Mouse (Mus musculus) urinary bladder, postnatal 4 days (tissue): ENCODE results near the gene Ninl.

Experiments used
- DNase-seq, 2 experiments: peaks; one replicate each; pipeline ENCODE4 v3.0.0; 2021 to 2022; ENCODE audit warnings: low spot score in 2 of 2

Gene Ninl

DNA sequence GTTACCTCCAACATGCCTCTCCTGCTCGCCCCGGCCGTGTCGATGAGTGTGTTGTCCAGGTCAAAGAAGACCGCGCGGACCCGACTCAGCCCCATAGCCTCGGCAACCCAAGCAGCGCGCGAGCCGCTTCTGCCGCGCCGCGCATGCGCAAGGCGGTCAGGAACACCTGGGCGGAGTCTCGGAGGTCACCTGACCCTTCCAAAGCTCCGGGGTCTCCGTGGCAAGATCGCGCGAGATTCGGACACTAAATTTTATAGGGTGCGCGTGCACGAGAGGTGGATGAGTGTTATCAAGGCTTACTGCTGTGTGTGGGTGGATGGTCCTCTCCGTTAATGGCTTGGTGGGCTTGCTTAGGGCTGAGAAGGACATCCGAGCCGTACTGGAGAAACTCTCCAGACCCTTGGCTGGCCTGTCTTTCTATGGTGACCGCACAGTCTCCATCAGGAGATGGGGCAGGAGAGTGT is at the start of gene Ninl, which contains the start of gene Nanp:
Gene Ninl (minus strand): TSS at position 151 of the 464 bp plus-strand sequence.
Gene Nanp (minus strand): TSS at position 167 of the 464 bp plus-strand sequence.
- peak; percentile 92 to 97 for DNase-seq

DNA sequence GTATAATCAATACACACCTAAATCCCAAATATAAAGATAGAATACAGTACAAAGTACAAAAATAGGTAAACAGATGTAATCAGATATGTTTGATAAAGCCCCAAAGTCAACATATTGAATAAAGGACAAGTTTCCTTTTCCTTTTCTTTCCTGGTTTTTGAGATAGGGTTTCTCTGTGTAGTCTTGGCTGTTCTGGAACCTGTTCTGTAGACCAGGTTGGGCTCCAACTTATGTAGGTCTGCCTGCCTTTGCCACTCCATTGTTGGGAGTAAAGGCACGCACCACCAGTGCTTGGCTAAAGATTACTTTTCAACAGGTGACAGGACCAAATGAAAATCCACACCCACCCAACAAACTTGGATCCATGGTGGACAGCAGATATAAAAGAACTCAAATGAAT is 17.5 kb upstream of the Ninl start:
- no peak for DNase-seq

DNA sequence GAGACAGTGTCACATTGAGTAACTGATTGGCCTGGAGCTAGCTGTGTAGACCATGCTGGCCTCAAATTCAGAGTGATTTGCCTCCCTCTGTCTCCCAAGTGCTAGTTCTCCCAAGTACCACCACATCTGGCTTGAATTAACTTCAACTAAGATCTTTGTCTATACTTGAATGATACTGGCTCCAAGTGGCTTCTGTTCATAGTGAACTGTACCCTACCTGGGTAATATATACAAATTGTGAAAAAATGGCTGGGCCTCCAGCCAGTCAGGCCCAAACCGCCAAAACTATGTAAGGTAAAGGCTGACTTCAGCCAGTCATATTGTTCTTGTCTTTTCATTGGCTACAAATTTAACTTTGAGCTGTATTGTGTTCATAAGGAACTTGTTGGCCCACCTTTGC is 1.2 kb upstream of the Ninl start:
- no peak for DNase-seq

DNA sequence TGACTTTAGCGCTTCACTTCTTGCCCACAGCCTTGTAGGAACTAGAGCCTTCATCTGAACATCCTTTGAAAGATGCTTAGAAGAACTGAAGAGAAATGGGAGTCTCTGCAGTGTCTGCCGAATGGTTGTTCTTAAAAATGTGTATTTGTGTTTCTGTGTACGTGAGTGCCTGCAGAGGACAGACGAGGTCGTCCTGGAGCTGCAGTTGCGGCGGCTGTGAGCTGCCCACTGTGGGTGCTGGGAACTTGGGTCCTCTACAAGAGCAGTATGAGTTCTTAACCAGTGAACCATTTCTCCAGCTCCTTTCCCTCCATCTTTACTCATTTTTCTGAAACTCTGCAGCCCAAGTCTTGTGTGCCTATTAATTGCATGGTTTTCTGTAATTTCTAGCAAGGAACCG is 544 bp upstream of the Ninl start:
- no peak for DNase-seq

DNA sequence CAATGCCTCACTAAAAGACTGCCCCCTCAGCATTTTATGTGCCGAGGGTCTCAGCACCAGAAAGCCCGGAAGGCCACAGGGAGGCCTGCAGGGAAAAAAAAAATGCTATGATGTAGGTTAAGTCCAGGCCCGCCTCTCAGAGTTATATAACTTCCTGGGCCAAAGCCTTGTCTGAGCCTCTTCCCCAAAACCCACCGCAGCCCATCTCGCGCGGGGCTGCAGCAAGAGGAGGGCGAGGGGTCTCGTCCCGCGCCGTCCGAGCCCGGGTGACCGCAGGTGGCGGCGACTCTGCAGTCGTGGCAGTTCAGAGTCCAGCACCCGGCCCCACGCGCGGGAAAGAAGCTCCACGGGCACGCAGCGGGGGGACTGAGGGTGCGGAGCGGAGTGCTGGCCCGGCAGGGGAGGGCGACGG is 365 bp downstream of the Ninl start:
- peak in 1 of 2 experiments; percentile 62 for DNase-seq

DNA sequence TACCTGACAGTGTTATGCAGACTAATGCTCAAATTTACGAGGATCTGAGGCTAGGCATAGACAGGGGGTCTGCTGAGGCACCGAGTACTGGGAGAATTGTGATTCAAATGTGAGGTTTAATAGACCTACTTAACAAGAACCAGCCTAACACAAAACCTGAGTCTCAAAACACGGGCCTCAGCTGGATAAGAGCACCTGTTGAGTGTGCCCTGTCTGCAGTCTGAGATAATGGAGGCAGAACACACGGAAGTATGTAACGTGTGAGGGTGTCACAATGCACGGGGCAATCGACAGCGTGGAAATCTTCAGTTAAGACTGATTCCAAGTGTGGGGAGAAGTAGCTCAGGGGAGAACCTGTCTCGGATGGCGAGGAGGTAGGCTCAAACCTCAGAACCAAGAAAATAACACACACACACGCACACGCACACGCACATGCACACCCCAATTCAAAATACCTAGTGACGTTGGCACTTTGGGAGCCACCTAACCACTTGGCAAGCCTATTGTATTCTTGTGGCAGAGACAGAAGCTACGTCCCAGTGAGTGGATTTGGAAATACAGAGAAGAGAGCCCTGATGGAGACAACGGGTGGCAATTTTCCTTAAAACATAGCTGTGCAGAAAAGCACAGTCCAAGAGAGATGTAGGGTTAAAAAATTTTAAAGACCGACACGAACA is 1.2 kb downstream of the Ninl start:
- DNase-seq = no peak

DNA sequence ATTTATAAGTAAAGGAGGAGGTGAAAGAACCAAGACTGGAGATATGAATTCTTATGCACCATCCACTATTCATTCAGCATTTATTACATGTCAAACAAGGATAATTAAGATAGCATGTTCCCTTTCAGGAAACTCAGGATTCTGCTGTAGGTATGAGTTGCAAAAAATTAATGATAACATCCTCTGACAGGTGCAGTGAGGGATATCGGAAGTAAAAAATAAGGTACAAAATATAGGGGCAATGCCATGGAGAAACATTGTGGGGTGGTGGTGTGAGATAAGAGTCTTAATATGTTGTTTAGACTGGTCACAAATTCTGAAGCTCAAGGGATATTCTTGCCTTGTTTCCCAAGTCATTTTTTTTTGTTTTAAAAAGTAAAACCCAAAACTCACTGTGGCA is 1.9 kb downstream of the Ninl start:
- DNase-seq = no peak

DNA sequence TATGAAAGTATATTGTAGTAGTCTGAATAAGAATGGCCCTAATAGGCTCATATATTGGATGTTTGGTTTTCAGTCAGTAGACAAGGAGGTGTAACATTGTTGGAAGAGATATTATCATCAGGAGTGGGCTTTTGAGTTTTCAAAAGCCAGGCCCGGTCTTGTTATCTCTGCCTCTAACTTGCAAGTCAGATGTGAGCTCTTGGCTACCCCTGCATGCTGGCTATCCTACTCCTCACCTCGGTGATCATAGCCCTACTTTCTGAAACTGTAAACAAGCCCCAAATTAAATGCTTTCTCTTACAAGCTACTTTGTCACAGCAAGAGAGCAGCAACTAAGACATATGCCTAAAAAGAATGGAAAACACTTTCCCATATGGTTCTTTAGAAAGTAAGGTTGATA is 2.5 kb downstream of the Ninl start:
- DNase-seq = no peak

DNA sequence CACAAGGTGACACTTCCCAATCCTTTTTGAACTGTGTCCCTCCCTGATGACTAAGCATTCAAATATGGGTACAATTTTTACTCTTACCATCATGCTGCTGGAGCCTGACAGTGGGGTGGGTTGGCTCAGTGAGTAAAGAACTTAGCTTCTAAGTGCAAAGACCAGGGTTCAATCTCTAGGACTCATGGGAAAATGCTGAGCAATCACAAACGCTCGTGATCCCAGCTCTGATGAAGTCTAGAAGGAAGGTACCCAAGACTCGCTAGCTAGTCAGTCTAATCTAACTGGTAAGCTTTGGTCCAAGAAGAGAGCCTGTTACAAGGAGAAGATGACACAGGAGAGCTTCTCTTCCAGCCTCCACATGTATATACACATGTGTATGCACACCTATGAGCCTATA is 4.7 kb downstream of the Ninl start:
- DNase-seq = no peak

DNA sequence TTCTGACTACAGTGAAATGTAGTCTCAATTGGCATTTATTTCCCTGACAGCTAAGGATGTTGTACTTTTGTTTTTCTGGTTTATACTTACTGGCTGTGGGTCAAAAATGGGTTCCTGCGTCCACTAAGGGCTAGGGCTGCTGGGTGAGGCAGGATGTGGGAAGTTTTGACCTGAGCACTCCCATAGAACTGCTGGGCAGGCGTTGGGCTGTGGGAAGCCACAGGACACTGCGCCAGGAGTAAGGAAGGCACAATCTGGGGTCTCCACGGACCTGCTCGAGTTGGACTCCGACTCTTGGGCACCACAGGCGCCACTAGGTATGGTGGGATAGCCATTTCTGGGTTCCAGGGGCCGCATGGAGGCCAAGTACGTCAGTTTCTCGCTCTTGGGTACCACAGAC is 18.0 kb downstream of the Ninl start:
- no peak for DNase-seq

DNA sequence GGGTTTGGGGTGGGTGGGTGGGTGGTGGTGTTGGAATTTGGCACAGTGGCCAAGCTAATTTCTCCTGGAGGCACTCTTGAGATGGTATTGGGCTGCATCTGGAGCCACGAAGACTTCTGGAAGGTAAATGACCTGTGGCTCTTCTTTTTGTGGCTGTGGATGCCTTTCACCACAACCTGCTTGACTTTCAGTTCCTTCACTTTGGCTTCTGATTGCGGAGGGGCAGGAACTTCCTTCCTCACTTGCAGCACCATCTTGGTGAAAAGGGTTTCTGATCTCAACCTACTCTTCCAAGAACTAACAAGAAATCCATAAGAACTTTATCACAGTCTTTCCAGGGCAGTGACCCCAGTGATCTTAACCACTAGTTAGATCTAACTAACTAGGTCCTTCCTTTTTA is 23.9 kb downstream of the Ninl start:
- no peak for DNase-seq

DNA sequence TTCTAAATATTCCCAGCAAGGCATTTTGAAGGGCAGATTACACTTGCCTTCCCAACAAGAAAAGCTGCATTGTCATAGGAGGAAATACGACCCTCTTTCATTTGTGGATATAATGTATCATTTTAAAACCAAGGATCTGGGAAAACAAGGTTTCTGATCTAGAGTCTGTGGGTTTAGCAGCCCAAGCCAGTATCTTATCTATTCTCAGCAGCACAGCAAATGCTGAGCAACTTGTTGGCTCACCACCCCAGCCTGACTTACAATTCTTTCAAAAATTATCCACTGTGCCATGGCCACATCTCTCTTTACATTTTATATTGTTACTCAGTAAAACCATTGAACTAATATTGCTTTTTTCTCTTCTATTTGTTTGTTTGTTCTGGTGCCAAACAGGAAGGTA is 27.9 kb downstream of the Ninl start:
- DNase-seq = no peak

DNA sequence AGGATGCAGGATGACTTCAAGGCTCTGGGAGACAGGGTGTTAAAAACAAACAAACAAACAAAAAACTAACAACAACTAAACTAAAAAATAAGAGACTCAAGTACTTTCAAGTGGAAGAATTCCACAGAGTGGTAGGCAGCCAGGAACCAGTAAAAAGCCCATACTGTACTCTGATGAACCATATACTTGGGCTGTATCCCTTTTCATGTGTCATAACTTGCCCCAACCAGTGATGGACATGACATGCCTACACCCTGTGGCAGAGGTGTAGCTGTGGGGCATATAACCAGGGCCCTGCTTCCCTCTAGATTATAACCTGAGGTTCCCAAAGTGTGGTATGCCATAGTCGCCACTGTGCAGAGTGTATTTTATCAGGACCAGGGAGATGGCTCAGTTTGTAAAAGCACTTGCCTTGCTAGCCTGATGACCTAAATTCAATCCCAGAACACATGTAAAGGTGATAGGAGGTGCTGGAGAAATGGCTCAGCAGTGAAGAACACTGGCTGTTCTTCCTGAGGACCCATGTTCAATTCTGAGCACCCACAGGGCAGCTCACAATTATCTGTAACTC is 29.6 kb downstream of the Ninl start:
- DNase-seq = no peak

DNA sequence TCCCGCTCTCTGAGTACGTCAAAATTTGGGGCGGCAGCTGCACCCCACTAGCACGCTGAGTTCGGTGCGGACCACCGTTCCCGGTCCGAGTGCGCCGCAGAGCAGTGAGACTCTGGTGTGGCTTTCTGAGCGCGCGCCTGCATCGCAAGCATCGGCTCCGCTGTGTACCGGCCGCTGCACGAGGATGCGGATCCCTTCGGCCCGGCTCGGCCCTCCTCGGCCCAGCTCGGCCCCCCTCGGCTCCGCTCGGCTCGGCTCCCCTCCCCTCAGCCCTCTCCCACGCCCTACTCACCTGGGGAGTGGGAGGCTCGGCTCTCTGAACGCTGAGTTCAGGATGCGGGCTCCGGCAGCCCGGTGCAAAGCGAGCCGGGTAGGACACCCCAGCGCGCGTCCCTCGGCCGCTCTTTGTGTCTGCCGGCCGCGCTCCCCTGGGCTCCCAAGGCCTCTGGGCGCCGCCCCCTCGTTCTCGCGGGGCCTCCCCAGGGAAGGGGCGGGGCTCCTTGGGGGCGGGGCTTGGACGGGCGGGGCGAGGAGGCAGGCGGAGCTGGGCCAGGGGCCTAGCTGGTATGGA is 30.2 kb downstream of the Ninl start:
- DNase-seq = peak; percentile 77 to 79

DNA sequence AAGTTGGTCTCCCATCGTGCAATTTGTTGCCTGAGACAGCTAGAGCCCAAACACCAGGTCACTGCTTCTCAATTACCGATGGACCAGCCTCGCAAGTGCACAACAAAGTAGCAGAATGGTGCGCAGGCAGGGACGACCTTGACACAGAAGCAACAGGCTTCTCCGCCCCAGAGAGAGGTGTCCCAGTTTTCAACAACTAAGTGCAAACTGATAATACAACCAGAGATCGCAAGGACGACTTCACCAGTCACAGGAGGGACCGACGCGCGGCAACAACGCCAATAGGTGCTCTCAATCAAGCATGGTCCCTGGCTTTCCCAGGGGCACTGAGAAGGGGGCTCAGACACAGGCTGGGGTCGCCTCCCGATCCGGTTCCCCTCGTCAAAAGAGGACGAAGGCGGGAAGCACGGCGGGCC is 30.7 kb downstream of the Ninl start:
- no peak for DNase-seq

DNA sequence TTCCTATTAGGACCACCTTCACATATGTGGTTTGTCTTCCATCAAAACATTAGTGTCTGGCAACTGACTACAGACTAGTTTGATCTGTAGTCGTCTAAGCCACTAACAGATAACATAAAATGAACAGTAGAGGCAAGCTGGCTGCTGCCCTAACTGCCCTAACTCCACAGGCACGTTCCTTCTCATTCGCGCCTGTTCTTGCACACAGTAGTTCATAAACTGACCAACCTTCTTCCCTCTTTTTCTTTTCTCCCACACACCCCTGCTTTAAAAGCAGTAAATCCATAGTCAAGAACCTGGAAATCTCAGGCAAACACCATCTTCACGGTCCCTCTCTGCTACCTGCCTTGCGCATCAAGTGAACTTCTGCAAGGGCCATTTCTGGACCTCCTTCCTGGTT is 31.2 kb downstream of the Ninl start:
- no peak for DNase-seq

DNA sequence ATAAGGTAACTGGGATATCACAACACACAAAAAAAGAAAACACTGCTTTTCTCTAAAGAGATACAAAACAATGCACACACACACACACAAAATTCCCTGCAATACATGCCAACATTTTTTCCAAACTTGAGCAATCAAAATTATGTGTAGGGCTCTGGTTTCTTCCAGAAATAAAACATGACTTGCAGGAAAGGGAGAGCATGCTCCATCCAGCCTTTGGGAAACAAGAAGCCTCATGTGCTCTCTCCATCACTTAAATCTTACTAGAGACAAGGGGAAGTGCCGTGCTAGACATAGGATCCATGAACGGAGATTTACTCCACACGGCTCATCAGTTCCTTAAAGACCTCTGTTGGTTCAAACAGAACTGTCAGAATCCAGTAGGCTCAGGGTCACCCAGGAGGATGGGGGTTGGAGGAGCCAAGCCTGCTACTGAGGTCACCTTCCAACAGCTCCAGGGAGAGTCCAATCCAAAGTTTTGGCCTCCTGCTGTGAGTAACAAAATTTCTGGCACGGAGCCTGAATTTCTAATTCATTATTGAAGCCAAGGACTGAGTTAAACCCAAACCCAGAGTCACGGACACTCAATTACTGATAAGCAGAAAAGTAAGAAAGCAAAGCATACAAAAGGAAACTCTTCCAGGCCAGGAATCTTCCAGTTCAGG is 32.8 kb downstream of the Ninl start:
- DNase-seq = no peak

DNA sequence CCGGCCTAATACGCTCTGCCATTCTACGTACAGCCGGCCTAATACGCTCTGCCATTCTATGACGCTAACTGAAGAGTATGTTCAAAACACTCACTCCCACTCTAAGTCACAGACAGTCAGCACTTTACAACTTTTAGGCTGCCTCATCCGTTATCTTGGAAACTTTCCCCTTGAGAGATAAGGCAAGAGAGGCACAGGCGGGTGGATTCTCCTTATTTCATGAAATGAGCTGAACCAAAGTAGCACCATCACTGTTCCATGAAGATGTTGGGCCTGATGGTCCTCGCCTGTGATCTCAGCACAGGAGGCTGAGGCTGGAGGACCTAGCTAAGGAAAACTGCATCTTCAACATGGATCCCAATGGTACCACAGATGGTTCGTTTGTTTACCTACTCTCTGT is 34.8 kb downstream of the Ninl start:
- DNase-seq = no peak

DNA sequence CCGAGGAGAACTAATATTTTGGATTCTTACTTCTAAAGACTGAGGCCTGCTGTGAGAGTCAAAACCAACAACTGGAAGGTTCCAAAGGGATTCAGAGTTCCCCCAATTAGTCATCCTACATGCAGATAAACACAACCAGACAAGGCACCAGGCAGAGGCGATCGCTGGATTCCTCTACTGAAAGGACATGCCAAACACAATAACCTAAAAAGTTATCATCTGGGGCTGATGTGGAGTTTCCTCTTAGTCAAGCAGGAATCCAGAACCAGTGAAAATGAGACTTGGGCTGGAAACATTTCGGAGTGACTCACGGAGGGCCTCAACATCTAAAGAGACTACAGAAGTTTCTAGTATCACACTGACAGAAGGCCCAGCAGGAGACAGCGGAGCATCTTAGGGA is 35.4 kb downstream of the Ninl start:
- no peak for DNase-seq

DNA sequence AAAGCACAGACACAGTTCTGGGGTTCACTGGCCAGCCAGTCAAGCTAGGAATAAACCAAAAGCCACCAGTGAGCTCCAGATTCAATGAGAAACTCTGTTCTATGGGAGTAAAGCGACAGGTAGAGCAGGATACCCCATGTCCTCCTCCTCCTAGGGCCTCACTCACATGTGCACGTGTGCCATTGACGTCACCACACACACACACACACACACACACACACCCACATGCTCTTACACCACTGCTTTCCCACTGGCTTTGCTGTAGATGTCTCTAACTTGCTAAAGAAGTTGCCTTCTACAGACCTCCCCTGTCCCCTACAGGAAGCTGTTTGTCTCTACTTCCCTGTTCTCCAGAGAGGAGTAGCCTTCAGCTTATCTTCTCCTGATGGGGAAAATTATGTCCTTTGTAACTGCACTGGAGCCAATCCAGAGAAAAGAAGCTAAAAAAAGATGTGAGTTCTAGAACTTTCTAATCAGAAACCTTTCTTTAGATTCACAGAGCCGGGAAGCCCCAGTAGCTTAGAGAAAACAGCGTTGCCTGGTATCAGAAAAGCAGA is 37.5 kb downstream of the Ninl start:
- no peak for DNase-seq

DNA sequence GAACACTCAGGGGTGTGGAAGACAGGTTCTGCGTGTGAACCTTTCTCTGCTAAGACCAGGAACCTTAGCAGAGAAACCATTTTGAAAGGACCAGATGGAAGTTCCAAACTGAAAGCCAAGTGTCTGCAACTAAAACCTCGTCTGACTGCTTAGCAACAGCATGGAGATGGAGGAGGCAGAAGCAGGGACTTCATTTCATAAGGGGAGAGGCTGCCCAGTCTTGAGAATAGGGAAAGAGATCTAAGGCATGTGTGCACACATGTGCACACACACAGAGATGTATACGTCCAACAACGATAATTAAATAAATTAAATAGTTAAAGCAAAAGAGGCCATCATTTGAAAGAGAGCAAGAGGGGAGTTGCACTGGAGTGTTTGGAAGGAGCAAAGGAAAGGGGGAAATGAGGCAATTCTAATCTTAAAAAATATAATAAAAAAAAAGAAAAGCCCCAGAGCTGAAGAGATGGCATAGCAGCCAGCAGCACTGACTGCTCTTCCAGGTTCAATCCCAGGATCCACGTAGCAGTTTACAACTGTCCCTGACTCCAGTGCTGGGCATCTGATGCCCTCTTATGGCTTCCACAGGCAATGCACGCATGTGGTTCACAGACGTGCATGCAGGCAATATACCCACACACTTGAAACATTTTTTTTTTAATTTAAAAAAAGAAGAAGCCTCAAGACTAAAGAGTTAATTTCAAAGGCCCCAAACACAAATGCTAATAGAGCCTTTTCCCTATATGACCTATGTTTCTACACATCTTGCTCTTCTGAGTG is 38.6 kb downstream of the Ninl start:
- no peak for DNase-seq

DNA sequence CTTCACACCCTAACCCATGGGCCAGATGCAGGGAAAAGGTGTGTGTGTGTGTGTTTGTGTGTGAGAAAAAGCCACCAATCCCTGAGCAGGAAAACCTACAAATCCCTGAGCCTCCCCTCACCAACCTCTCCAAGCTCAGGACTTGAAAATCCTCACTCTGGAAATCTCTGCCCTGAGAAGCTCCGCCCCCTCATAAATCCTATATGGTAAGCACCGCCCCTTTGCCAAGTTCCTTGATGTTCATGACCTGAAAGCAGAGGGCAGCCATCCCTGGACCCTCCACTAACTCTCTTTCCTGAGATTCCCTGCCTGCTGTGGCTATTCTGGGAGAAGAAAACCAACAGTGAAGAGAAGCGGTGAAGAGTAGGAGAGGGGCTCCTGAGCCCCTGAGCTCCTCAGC is 40.2 kb downstream of the Ninl start:
- DNase-seq = no peak
